Mouse (Mus musculus): ENCODE results near the gene Fat4.

DNA sequence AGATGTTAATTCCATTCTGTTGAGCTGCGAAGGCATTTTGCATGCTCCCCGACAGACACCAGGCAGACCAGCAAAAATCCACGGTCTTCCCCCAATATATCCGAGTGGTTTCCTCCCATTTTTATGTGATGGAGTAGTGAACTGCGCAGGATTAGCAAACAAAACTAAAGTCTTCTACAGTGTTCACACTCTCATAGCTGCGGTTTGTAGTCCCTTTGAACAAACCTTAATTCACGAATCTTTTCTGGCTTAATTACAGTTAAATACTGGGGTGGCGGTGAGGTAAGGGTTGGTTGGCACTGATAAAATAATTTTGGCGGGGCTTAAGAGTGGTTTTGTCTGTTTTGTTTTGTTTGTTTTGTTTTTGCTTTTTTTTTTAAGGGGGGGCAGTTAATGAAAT lies 3.1 kb upstream of the Fat4 start:
- TF ChIP-seq POLR2A (IDR thresholded peaks at IDR 0.05; ENCODE audit: low read depth, low read length) = no peak
- TF ChIP-seq CTCF (IDR thresholded peaks at IDR 0.05; ENCODE audit: extremely low read depth, insufficient read depth, insufficient read length, insufficient replicate concordance) = no peak
